Mouse (Mus musculus) urinary bladder, postnatal 36 days (tissue): ENCODE measurements around the gene Map9.
"Not testable (repeated sequence)": the region's sequence is repeated elsewhere in the genome, so short reads cannot be mapped to it uniquely, and the experiment has no call there.

Experiments
- DNase-seq, 2 experiments: peaks; one replicate each; pipeline ENCODE4 v3.0.0; 2022; ENCODE audit warnings: low spot score in 2 of 2, mixed read lengths in 1 of 2

Map9 gene

DNA sequence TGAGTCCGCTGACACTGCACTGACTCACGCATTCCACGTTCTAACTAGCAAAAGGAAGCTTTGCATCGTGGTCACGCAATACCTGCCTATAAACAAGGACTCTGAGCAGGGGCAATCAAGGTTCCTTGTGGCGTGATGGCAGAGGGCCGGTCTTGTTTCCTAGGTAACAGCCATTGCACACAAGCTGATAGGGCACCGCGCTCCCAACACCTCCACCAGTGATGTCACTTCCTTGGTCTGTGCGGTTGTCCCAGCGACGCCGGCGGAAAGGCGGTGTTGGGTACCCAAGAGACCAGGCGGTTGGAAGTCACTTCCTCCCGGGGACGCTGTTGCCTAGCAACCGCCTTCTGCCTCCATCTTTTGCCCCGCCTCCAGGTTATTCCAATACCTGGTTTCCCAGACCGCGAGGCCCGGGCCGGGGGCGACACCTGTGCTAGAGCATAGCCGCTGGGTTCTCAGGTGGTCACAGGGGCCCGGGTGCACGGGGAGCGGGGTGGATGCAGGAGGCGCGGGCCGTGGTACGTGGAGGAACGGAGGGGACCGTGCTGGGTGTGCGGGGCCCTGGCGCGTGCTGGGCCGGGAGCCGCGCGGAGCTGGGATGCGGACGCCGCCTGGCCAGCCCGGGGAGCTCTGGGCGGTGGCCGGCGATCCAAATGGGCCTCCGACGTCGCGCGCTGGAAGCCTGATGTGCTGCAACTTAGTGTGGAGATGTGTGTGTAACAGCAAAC is at the start of gene Map9:
Map9 (plus strand) TSS at position 248 of the 728 bp plus-strand sequence.
- DNase-seq, result peak; percentile 86 to 95

DNA sequence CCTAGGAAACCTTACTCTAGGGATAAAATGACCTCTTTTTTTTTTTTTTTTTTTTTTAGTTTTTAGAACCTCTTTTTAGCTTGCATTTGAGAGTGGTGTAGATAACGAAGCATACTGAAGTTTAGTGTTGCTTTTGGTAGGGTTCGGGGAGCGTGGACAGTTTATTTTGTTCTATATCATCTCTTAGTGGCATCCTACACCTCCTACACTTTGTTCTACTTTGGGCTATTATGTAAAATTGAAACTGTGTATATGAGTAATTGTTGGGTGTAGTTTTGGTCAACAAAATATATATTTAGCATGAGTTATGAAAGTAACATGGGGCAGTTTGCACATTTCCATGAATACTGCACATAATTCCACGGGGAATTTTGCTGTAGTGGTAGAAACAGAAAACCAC is 42.1 kb upstream of the Map9 start:
- DNase-seq, result no peak

DNA sequence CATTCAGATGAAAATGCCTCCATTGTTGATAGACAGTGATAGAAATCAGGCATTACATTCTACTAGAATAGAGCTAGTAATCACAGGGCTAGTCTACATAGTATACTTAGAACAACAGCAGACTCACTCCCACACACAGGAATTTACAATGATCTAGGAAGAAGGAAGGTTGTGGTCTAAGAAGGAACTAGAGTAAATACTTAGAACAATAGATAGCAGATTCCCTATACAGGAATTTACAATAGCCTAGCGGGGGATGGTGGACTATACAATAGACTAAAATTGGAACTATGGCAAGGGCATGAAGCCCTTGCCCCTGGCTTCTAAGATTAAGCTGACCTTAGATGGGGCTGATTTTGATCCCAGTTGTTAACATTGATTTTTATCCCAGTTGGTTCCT is 31.1 kb upstream of the Map9 start:
- DNase-seq, result not testable (repeated sequence)

DNA sequence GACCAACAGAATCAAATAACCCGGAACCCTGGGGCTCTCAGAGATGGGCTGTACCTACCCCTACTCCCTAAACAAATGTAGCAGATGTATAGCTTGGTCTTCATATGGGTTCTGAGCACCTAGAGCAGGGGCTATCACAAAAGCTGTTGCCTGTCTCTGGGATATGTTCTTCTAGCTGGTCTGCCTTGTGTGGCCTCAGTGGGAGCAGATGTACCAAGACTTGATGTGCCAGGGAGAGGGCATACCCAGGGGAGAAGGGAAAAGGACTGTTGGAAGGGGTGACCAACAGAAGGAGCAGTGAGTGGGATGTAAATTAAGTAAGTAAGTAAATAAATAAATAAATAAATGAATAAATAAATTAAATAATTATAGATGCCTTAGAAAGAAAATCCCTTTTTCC is 25.8 kb upstream of the Map9 start:
- DNase-seq, result no peak

DNA sequence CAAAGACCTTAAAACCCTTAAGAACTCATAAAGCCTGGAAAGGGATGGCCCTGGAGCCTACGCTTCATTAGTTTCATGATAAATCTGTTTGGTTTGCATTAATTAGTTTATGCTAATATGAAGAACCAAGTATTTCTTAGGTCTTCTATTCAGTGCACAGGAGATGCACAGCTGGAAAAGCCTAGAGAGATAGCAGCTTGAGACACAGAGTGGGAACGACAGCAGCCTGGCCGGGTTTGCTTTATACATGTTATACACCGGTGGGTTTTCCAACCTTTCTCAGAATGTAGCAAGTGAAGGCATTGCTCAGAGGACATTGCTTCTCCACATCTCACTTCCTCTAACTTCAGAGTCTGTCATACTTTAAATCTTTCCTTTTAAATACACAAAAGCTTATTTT is 25.3 kb upstream of the Map9 start:
- DNase-seq, result no peak

DNA sequence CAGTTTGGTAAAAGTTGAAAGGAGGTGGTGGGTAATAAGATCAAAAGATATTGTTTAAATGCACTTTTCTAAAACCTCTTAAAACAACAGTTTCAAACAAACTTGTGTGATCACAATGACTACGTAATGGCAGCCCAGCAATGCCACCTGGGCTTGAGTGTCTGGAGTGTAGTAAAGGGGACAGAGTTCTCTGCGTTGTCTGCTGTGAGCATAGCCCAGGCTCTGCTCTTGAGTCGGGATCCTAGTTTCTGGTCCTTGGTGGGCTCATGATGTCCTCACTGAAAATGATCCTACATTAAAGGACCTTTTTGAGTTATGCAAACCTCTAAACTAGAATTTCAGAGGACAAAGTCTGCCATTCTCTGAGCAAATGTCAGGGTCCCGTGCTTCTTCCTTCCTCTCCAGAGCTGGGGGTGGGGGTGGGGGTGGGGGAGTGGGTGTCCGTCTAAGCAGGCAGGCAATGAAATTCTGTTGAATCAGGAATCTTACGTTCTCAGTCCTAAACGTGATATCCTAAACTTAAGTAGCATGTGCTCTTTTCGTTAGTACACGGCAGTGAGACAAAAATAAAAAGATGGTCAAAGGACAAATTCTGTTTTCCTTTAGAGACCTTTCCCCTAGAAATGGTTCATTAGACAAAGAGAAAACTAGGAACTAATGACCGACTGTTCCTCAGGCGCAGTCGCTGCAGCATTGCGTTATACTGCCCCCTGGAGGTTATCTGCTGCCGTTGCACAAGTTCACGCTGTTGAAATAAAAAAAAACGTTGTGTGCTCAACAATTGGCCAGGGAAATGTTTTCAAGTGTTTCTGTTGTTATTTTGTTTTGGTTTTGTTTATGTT is 24.5 kb upstream of the Map9 start:
- DNase-seq, result peak; percentile 30 to 52

DNA sequence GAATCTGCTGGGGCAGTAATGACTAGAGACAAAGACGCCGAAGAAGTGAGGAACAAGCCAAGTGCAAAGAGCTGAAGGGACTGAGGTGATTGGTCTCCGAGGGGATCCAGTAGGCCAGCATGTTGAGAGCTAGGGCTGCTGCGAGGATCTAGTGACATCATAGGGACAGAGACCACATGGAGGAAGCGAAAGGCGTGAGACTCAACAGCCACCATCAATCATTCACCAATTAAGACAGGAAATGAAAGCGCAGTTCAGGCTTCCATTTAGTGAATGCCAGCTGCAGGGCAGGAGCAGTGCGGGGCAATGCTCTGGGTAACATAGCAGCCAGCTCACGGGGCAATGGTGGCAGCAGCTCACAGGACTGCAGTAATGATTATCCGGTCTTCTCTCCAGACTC is 17.7 kb upstream of the Map9 start:
- DNase-seq, result no peak

DNA sequence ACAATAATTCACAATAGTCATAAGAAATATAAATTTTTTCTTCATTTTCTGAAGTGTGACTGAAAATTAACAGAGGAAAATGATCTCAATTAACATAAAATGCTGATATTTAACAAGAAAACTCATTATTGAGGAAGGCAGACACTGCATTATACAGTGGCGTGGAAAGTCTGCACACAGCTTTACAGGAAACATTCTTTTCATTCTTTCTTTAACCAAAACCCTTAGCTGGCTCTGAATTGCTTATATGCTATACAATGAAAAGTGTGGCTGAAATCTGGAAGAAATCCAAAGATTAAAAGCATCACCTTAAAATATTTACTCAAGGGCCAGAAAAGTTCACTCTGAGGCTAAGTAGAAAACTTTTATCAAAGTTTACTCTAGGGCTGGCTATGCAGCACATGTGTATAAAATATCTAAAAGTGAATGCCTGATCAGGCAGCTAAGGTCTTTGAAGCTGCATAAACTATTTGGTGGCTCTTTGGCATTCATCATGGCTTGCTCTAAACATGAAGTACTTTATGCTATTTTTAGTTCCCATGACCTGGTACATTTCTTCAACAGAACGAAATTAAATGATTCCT is 9.5 kb upstream of the Map9 start:
- DNase-seq, result no peak

DNA sequence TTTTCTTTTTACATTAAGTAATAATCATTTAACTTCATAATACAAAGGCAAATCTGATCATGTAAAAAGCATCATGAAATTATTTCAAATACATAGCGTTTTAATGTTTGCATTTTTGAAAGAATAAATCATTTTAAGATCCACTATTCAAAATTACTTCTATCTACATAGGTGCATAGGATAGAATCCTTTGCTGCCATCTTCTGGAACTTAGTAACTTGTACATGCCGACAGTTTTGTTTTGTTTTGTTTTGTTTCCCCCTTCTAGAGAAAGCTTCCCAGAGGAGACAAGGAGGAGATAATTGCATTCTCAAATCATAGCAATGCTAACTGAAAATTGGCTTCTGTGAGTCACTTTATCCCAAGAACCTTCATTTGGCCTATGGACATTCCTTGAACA is 7.5 kb upstream of the Map9 start:
- no peak for DNase-seq

DNA sequence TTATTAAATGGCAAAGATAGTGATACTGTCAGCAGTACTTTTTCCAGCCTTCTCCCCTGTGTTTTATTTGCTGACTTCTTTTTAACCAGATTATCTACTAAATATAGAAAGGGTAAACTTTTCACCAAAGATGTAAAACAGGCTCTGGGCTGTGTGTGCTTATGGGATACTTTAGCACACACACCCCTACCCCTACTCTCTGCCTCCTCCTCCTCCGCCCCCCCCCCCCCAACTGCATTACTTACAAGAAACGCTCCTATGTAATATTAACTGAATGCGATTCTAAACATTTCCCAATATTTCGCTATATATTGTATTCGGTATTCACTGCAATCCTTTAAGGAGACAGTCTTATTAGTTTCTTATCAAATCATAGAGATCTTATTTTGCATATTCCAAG is 504 bp upstream of the Map9 start:
- DNase-seq, result no peak

DNA sequence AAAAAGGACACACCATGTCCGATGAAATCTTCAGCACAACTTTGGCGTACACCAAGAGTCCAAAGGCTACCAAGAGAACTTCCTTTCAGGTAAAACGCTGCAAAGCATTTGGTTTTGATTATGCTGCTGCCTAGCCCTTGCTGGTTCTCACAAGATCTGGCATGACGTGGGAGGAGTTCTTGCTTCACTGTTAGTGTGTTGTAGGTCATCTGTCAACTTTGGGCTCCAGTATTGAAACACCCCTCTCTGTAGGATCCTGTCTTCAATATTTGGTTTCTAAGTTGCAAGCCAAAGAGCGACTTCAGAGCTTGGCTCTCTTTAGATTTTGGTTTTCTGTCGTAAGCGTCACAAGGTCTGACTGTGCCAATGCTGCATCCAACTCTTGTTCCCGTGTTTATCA is 1.2 kb downstream of the Map9 start:
- DNase-seq, result no peak

DNA sequence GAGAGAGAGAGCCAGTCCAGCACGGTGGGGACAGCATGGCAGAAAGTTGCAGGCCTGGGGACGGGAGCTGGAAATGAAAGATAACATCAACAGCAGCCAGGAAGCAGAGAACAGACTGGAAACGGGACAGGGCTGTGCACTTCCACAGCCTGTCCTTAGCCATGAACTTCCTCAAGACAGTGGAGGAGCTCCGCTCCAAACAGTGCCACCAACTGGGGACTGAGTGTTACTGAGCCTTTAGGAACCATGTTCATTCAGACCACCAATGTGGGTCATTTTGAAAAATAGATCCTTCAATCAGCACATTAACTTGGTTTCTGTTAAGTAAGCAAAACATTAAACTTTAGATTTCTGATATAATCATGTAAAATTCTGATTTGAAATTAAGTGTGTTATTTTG is 4.6 kb downstream of the Map9 start:
- DNase-seq, result no peak

DNA sequence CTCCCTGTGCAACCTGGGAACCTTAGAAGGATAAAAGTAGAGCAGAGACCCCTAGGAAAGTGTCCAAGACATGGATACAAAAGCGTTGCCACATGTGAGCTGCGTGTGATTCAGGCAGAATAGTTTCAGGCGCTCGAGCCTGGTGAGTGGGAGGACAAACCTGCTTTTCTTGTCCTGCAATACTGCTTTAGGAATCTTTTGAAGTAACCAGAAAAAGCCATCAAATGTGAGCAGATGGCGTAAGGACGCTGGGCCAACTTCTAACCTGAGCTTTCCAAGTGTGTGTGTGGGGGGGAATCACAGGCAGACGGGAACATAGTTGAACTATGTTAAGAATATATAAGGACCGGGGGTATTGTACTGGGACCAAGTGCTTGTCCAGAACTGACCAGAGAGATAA is 6.7 kb downstream of the Map9 start:
- DNase-seq, result peak in 1 of 2 experiments; percentile 9

DNA sequence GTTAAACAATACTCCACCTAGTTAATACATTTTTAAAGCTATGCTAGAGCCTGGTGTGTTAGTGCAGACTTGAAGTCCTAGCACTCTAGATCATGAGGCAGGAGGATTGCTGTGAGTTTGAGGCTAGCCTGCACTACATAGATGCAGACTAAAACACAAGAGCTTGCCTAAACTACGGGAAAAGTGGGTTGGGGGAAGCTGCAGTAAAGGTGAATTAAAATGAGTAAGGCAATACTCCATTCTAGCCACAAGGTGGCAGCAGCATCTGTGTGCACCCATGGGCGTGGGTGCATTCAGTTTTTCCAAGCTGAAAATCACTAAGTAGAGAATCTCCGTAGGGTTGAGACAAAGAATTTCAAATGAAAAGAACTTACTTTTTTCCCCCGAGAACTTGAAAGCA is 7.1 kb downstream of the Map9 start:
- DNase-seq, result no peak

DNA sequence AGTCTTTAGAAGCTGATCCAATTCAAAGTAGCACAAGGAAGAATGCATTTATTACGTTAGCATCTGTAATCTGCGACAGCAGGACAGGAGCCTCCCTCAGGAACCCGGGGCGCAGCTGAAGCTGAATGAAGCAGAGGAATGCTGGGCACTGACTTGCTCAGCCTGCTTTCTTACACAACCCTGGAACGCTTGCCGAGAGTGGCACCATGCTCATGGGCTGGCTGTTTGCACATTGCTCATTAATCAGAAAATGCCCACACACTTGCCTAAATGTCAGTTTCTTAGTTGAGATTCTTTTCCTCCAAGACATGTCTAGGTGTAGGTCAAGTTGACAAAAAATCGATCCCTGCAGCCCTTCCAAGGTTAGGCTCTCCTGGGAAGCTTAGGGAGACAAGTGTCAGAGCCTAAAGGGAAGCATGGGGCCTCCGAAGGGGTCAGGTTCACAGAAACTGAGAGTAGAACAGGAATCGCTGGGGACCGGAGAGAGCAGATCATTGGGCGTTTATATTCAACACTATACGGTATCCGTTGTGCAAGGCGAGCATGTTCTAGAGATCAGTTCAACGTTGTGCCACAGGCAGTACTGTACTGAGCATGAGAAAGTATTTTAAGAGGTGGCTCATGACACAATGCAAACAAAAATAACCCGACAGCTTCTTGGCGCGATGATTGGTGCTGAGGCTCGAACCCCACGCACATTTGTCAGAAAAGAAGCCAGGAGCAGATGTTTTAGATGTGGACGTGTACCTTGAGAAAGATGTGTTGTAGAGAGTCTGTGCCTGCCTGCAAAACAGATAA is 11.4 kb downstream of the Map9 start:
- DNase-seq, result no peak

DNA sequence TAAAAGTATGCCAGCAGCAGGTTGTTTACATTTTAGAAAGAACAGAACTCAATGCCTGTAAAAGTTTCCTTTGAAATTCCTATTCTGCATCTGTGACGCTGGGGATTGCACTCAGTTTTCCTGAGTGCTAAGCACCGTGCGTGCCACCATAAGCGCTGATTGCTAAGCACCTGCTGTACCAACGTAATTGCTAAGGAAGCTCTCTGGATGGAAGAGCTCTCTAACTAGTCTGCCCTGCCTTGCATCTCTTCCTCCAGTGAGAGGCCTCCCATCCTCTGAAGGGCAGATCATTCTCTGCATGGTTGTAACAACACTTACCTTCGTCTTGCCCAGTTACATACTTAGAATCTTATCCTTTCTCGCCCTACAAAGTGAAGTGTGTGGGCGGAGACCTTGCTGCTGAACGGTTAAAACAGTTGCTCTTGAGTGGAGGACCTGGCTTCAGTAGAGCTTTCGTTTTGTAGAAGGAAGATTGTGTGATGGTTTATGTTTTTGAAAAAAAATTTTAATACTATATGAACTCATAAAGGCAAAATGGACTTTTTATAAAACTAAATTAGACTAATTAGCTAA is 12.7 kb downstream of the Map9 start:
- no peak for DNase-seq

DNA sequence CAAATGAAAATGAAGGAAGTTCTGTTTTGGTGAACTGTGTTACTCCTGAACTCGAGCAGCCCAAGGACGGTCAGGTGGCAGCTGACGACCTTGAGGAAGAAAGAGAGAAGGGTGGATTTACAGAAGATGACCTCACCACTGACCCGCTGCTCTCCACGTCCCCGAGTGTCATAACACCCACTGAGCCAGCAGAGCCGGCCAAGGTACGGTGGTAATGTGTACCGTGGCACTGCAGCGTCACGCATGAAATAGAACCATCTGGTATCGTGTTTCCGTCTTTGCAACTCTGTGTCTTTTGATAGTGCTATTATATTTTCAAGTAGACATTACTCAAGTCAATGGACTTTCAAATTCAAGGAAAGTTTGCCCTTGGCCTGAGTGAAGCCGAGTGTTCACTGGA is 19.1 kb downstream of the Map9 start:
- DNase-seq, result no peak

DNA sequence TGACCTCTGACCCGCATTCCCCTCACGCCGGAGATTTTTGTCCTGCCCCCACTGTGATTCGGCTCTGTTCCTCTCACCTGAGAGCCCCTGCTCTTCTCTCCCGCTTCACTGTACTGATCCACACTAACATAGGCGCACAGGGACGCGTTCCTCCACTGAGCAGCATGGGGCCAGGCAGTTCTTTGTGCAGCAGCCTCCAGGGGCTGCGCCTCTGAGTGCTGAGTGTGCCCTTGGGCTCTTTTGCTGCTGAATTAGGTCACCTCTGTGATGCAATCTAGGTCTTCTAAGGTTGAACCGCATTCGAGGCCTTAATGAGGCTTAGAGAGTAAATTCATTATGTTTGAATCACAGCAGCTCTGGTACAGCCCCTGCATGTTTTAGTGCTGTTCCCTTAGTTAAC is 24.5 kb downstream of the Map9 start:
- no peak for DNase-seq

DNA sequence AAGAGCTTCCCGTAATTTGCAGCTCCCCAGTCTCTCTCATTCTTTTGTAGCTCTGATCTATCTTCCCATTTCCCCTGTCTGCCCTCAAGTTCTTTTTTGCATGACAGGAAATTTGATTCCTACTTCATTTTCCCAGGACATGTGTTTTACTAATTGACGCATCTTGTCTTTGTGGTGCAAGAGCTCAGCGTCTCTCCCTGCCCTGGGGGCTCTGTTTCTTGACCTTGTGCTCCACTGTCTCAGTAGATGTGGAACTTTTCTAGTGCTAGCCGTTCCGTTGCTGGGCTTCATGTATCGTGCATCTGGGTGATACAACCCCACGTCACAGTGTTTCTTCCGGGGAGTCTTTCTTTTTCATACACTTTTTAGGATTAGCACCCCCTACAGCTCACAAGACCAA is 27.2 kb downstream of the Map9 start:
- no peak for DNase-seq

DNA sequence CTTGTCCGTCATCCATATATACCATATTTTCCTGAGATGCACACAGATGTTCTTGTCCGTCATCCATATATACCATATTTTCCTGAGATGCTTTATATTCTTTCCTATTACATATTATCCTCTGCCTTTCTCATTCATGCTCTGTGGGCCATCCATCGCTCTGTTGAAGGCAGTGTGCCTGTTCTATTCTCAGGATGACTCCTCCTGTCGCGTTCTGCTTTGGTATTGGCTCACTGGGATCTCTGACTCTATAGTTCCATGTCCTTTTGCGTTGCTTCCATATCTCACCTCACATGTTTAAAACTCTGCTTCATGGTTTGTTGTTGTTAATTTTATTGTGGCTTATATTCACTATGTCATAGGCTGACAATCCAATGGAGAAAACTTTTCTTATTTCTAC is 48.0 kb downstream of the Map9 start:
- DNase-seq, result no peak

DNA sequence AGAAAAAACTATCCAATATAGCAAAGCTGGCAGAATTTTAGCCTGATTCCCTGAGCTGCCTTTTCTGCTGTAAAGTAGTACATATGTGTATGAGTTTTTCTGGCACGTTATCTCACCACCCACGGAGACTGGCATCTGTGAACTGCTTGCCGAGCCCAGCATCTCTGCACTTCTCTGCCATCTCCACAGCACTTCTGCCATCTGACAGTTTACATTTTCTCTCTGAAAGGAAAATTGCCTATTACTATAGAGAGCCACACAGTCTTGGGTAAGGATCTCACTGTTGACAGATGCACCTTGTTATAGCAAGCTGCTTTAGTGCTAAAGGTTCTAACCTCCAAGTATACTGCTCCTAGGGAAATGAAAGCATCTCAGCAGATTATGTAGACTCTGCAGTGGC is 48.5 kb downstream of the Map9 start:
- DNase-seq, result no peak

DNA sequence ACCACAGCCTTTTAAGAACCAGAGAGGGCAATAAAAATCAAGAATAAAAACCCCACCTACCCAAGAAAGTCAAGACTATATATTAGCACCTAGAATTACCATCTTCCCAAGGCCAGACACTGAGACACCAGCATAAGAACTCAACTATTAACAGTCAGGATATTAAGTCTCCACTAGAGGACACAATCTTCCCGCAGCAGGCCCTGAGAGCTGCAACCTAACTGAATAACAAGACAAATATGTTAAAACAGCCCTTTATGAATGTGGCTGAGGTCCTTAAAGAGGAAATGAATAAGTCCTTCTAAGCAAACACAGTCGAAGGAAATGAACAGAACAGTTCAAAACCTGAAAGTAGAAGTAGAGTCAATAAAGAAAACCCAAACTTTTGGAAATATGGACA is 49.6 kb downstream of the Map9 start:
- DNase-seq, result no peak
